Mouse (Mus musculus) olfactory bulb, adult 2 months (tissue): ENCODE measurements at regions not wholly inside any gene's neighbourhood (a gene's known extent, or its start where the extent isn't known, plus 50 kb on each side); places are given as distances from the start of the nearest gene placed in this dataset.

Experiments
- H3K27ac ChIP-seq: fragments of 200-500 bp; 2 replicates; pipeline ENCODE4 v1.5.1; 2012; ENCODE audit warnings: low read depth, low read length; ENCODE audit not compliant: insufficient read depth
- H3K4me1 ChIP-seq: fragments of 200-500 bp; 2 replicates; pipeline ENCODE4 v1.6.1; 2012; ENCODE audit warnings: low read length; ENCODE audit not compliant: control insufficient read depth, insufficient read depth
- H3K4me3 ChIP-seq: fragments of 200-500 bp; 2 replicates; pipeline ENCODE4 v1.5.1; 2012; ENCODE audit warnings: mild to moderate bottlenecking, low read depth, low read length, moderate library complexity; ENCODE audit not compliant: insufficient read depth
- CTCF ChIP-seq: fragments of 200-500 bp; IDR thresholded peaks from 2 replicates; pipeline ENCODE4 v1.5.1; 2012; ENCODE audit warnings: low read depth, mild to moderate bottlenecking, low read length, moderate library complexity; ENCODE audit not compliant: insufficient read depth
- POLR2A ChIP-seq: fragments of 200-500 bp; IDR thresholded peaks from 2 replicates; pipeline ENCODE4 v1.6.1; 2012; ENCODE audit warnings: mild to moderate bottlenecking, low read depth, low read length, moderate library complexity; ENCODE audit not compliant: insufficient read depth
- WGBS: fragments of 180-500 bp; shearing (Covaris S2); methylation state at CpG from one replicate; pipeline ENCODE4 v1.1.7; 2018; 5-methylcytosine and 5-hydroxymethylcytosine counted together

GRCm38 (mm10) chr1:166817927-166818326, 136.3 kb upstream of the Fmo9 start:
- 97% methylated on average over 4 of the region's 4 CpGs for WGBS
- Histone ChIP-seq H3K4me1 (peaks cover 1% of the 10 kb centered on the region), H3K4me3 (no peak overlapping the region), H3K27ac (no peak overlapping the region)
- TF ChIP-seq POLR2A (no peak), CTCF (no peak)

DNA sequence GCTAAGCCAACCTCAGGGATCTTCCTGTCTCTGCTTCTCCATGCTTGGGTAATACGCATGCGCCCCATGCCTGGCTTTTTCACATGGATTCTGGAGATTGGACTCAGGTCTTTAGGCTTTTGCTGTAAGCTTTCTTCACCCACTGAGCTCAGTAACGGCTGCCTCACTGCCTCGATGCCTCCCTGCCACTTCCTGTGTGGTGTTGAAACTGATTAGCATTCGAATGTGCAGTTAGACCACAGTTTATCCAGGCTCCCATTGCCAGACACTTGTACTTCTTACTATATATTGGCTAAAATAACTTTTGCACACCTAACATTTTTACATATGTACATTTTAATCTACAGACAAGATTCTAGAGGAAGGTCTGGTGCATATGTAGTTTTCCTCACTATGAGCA, 137.0 kb upstream of the Fmo9 start:
- no peaks in the 10 kb centered on the region for H3K4me1 ChIP-seq
- no peak overlapping the region for H3K4me3 ChIP-seq
- no peak for TF ChIP-seq POLR2A
- TF ChIP-seq CTCF = no peak
- 68% methylated on average over 5 of the region's 5 CpGs for WGBS
- H3K27ac ChIP-seq = no peak overlapping the region

DNA sequence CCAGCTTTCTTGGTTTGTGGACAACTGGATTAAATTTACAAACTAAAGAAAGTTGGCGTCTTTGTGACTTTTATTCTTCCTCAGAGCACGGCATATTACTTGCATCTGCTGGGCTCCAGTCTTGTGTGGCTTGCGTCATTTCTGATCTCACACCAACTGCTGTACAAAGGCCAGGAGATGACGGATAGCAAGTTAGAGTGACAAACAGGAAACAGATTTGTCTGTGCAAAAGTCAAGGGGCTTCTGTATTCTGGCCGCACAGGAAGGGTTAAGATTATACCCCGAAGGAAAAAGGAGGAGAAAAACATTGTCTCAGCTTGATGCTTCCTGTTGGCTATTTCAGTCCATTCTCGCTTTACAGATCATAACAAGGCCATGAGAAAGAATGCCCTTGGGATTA, 137.8 kb upstream of the Fmo9 start:
- Histone ChIP-seq H3K27ac (no peak overlapping the region), H3K4me3 (no peak overlapping the region), H3K4me1 (no peaks in the 10 kb centered on the region)
- TF ChIP-seq POLR2A (no peak), CTCF (no peak)
- 83% methylated on average over 7 of the region's 7 CpGs for WGBS

DNA sequence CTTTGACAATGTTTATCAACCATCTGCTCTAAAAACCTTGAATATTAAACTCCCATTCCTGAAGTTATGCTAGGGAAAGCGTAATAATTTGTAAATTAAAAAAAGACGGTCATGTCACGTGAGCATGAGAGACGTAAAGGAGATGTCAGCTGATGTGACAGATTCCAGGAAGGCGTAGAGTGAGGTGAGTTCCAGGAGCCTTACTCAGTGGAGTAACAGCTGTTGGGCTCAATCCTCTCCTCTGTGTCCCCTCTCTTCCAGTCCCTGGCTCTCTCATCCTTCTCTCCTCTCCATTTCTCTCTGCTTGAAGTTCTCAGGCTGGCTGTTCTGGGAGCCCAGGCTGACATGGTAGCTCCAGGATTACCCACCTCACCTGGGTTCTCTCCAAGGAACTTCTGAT, 138.4 kb upstream of the Fmo9 start:
- H3K4me1 ChIP-seq = no peaks in the 10 kb centered on the region
- 91% methylated on average over 5 of the region's 5 CpGs for WGBS
- TF ChIP-seq CTCF (no peak), POLR2A (no peak)
- H3K27ac ChIP-seq = no peak overlapping the region
- no peak overlapping the region for H3K4me3 ChIP-seq

DNA sequence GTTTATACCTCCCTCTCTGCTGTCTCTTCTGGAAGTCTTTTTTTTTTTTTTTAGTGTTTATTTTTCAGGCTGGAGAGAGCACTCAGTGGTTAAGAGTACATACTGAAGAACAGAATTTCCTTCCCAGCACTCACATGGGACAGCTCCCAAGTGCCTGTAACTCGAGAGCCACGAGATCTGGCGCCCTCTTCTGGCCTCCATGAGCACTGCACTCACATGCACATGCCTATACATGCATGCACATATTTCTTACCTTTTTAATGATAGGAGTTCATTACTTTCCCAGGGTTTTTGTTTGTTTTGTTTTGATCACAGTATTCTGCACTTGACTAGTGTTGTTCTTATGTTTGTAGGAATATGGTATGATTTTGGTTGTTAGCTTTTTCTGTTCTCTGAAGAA, 139.5 kb upstream of the Fmo9 start:
- Histone ChIP-seq H3K4me1 (no peaks in the 10 kb centered on the region), H3K27ac (no peak overlapping the region), H3K4me3 (no peak overlapping the region)
- WGBS = 44% methylated on average over 3 of the region's 3 CpGs
- TF ChIP-seq POLR2A = no peak

- Histone ChIP-seq H3K4me3 (no peak overlapping the region), H3K4me1 (no peaks in the 10 kb centered on the region), H3K27ac (no peak overlapping the region)
- WGBS = 80% methylated on average over 1 of the region's 1 CpGs
- no peak for TF ChIP-seq CTCF
- TF ChIP-seq POLR2A = no peak
These were observed 155.7 kb upstream of the Fmo9 start for GRCm38 (mm10) chr1:166837299-166837698.

GRCm38 (mm10) chr1:166839833-166840232, 158.2 kb upstream of the Fmo9 start:
- WGBS = 31% methylated on average over 7 of the region's 7 CpGs
- no peak for TF ChIP-seq CTCF
- TF ChIP-seq POLR2A = no peak

DNA sequence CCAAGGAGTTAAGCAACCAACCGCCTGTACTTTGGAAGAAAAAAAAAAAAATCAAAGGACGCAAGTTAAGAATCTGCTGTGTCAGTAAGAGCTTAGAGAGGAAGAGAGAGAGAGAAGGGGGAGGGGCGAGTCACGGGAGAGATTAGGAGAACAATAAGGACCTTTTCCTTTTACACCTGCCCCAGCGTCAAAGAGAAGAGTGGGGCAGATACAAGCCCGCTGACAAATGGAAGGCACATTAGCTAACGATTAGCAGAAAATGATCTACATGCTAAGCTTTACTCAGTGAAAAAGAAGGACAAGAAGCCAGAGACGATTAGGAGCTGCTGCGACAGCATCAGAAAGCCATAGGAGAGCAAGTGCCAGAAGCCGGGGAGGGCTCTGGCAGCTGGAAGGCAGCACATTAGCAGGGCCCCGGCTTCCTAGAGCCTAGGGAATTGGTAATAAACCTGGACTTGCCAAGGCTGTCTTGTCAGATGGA, 157.8 kb upstream of the Fam78b start:
- 4% methylated on average over 11 of the region's 11 CpGs for WGBS
- TF ChIP-seq POLR2A (no peak), CTCF (no peak)

More at GRCm38 (mm10) chr1:166839833-166840232, 158.2 kb upstream of the Fmo9 start:
- no peak overlapping the region for H3K27ac ChIP-seq
- H3K4me1 ChIP-seq = peaks cover 3% of the 10 kb centered on the region; the same call in 1 of the 2 replicates
- H3K4me3 ChIP-seq = no peak overlapping the region

DNA sequence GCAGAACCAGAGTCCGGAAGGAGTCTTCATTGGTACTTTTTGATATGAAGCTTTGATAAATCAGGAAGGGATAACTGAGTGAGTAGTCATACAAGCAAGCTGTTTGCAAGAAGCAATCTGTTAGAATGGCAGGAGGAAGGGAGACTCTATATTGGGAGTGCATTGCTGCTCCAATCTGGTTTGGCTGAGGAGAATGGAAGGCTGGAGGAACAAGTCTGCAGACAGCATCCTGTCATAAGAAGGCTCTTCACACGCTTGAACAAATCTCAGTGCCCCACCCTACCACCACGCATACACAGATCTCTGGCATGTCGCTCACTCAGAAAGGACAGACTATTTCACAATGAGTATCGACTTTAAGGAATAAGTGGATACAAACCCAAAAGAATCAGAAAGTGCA, 154.7 kb upstream of the Fam78b start:
- 92% methylated on average over 5 of the region's 5 CpGs for WGBS
- TF ChIP-seq CTCF = no peak
- TF ChIP-seq POLR2A = no peak
- Histone ChIP-seq H3K4me1 (peaks cover 3% of the 10 kb centered on the region; the same call in 1 of the 2 replicates), H3K27ac (no peak overlapping the region), H3K4me3 (no peak overlapping the region)

More for the DNA sequence above, 157.8 kb upstream of the Fam78b start:
- Histone ChIP-seq H3K4me1 (peaks cover 3% of the 10 kb centered on the region; the same call in 1 of the 2 replicates), H3K27ac (no peak overlapping the region), H3K4me3 (no peak overlapping the region)

- no peak overlapping the region for H3K4me3 ChIP-seq
- peaks cover 3% of the 10 kb centered on the region; the same call in 1 of the 2 replicates for H3K4me1 ChIP-seq
- 98% methylated on average over 6 of the region's 6 CpGs for WGBS
- no peak for TF ChIP-seq POLR2A
- TF ChIP-seq CTCF = no peak
- no peak overlapping the region for H3K27ac ChIP-seq
These were observed 154.0 kb upstream of the Fam78b start for GRCm38 (mm10) chr1:166847233-166847632.
